8 mouse cellular contexts compared by ENCODE assay signal in genomic region chr2:30048699-30049388, GRCm38 (mm10). TPM values are rescaled to one million over a fixed set of nuclear protein-coding genes. Genes with fewer than 3 reads are reported as not detected.
DNase-seq lines count a peak whose midpoint lies in the region; ATAC-seq and TF ChIP-seq lines count a peak whose summit lies in the region.

Gene Wdr34 (minus strand): TSS chr2:30048881.

- H3K4me2 ChIP-seq in forebrain, postnatal 0 days (ENCODE audit: low read depth) = peak within 1 kb of the TSS; percentile 63
- H3K4me2 ChIP-seq in lung, embryonic 16.5 days (ENCODE audit: low read depth, low read length) = peak within 1 kb of the TSS; percentile 71

- under 1% methylated on average over 54 of the region's 54 CpGs for WGBS in forebrain, postnatal 0 days
- 1% methylated on average over 53 of the region's 54 CpGs for WGBS in lung, embryonic 16.5 days

- peaks cover under 1% of the 10 kb centered on the region; the same call in 1 of the 2 replicates for H3K27me3 ChIP-seq in G1E (ENCODE audit: insufficient read depth, low read length)
- H3K27me3 ChIP-seq in forebrain, postnatal 0 days (ENCODE audit: insufficient read depth, low read length) = no peaks in the 10 kb centered on the region
- H3K27me3 ChIP-seq in lung, embryonic 16.5 days (ENCODE audit: control insufficient read depth, insufficient read depth, low read depth, low read length) = no peaks in the 10 kb centered on the region; the same call in 1 of the 2 replicates

- H3K4me3 ChIP-seq in G1E (ENCODE audit: low read depth, low read length) = peak within 1 kb of the TSS; percentile 81
- H3K4me3 ChIP-seq in forebrain, postnatal 0 days (ENCODE audit: low read depth, low read length) = peak within 1 kb of the TSS; percentile 72
- peak within 1 kb of the TSS; percentile 75 for H3K4me3 ChIP-seq in lung, embryonic 16.5 days (ENCODE audit: low read length)

- peaks cover 33% of the 10 kb centered on the region for H3K36me3 ChIP-seq in G1E (replicated peaks)
- no peaks in the 10 kb centered on the region for H3K36me3 ChIP-seq in forebrain, postnatal 0 days (ENCODE audit: insufficient read depth)
- H3K36me3 ChIP-seq in lung, embryonic 16.5 days (ENCODE audit: control insufficient read depth, insufficient read depth, low read length) = no peaks in the 10 kb centered on the region; the same call in 1 of the 2 replicates

- H3K27ac ChIP-seq in forebrain, postnatal 0 days (ENCODE audit: low read depth, low read length) = peak within 1 kb of the TSS; percentile 95
- peak within 1 kb of the TSS; percentile 77 for H3K27ac ChIP-seq in lung, embryonic 16.5 days (ENCODE audit: low read length)

- no peaks in the 10 kb centered on the region for H3K9me3 ChIP-seq in G1E (replicated peaks)
- no peaks in the 10 kb centered on the region for H3K9me3 ChIP-seq in forebrain, postnatal 0 days (ENCODE audit: low read length)
- no peaks in the 10 kb centered on the region for H3K9me3 ChIP-seq in lung, embryonic 16.5 days (ENCODE audit: control insufficient read depth, low read length)

- peak within 1 kb of the TSS; percentile 75 for H3K9ac ChIP-seq in forebrain, postnatal 0 days
- peak within 1 kb of the TSS; percentile 82 for H3K9ac ChIP-seq in lung, embryonic 16.5 days (ENCODE audit: low read length)

- peaks cover 32% of the 10 kb centered on the region for H3K4me1 ChIP-seq in G1E (ENCODE audit: insufficient read depth, low read depth, low read length)
- H3K4me1 ChIP-seq in forebrain, postnatal 0 days (ENCODE audit: insufficient read depth) = 0 out of 2 replicates have a peak, but pooled peaks cover 4% of the 10 kb centered on the region
- peaks cover 4% of the 10 kb centered on the region; the same call in 1 of the 2 replicates for H3K4me1 ChIP-seq in lung, embryonic 16.5 days (replicated peaks; ENCODE audit: control insufficient read depth, insufficient read depth, low read length)

- no peak for TF ChIP-seq CTCF in G1E (IDR thresholded peaks at IDR 0.05; ENCODE audit: low read depth, low read length)
- TF ChIP-seq CTCF in forebrain, postnatal 0 days (IDR thresholded peaks at IDR 0.05; ENCODE audit: low read depth) = no peak

- peak; percentile 89 for DNase-seq in G1E (ENCODE audit: low spot score)
- peak; percentile 96 to 99 for DNase-seq in cerebellum, adult 18-20 months
- DNase-seq in forebrain, postnatal 0 days = peak; percentile 99
- DNase-seq in heart, postnatal 4 days = peak; percentile 99
- peak; percentile 95 for DNase-seq in layer of hippocampus, adult 9-10 months (ENCODE audit: low spot score)
- peak; percentile 99 for DNase-seq in ovary, postnatal 10 days (ENCODE audit: low spot score)
- peak; percentile 97 to 99 for DNase-seq in thymus, postnatal 10 days (ENCODE audit: low spot score in 2 of 2)

- ATAC-seq in G1E (ENCODE audit: extremely low read depth, insufficient number of reproducible peaks, low FRiP score, poor library complexity, severe bottlenecking) = peak; percentile 50
- ATAC-seq in forebrain, postnatal 0 days = peak; percentile 96
- peak; percentile 98 for ATAC-seq in lung, embryonic 16.5 days (ENCODE audit: low read depth)

RNA-seq across cellular contexts. Expression of gene Wdr34, which starts in this region (rescaled TPM):
- 15.1 and 17.9 TPM in 2 replicates for total RNA-seq in G1E (2014; fragmentation: Nextera tagmentation)
- 9.6 and 13.5 TPM in 2 replicates for total RNA-seq in G1E (2017)
- polyA plus RNA-seq in G1E (2012) = 35.5 and 38.4 TPM in 2 replicates
- total RNA-seq in forebrain, postnatal 0 days (2014; rRNA removed) = 88.4 and 103 TPM in 2 replicates
- polyA plus RNA-seq in forebrain, postnatal 0 days (2015; fragmentation: Nextera tagmentation; extraction: Ambion mirVana) = 65.1 and 83.6 TPM in 2 replicates
- 10 to 100 TPM; 15.2 to 15.8 TPM for total RNA-seq in heart, postnatal 4 days (2021)
- 29.4 and 32.9 TPM in 2 replicates for polyA plus RNA-seq in lung, embryonic 16.5 days (2015; fragmentation: Nextera tagmentation; extraction: Ambion mirVana)

Comparison
In these comparisons a context has a peak if more than half of its experiments do, and no peak if none do; other contexts are left out.
1. Peak in every context shown above with its lines: DNase-seq, ATAC-seq, H3K4me3 ChIP-seq and H3K27ac ChIP-seq.